Mouse (Mus musculus) stomach, postnatal 0 days (tissue): ENCODE results near the gene Slc45a3. TPM values are rescaled to one million over a fixed set of nuclear protein-coding genes. Genes with fewer than 3 reads are reported as not detected.
A peak's percentile ranks its signal among the peaks of the same experiment; 100 is the strongest.

Source experiments
- ATAC-seq: fragments of 200-750 bp; cut with Nextera tagmentation; 2 replicates; pipeline ENCODE4 v1.8.0; 2017; ENCODE audit not compliant: low FRiP score, low TSS enrichment
- DNase-seq: peaks from one replicate; pipeline ENCODE4 v3.0.0-alpha.2; 2016; ENCODE audit warnings: low spot score
- H3K27ac ChIP-seq: fragments of 300-500 bp; sonication (generic); replicated peaks from 2 replicates; pipeline ENCODE4 v1.5.1; 2014; ENCODE audit warnings: mild to moderate bottlenecking, control low read depth
- H3K27me3 ChIP-seq: fragments of 300-500 bp; sonication (generic); 2 replicates; pipeline ENCODE4 v1.6.1; 2014; ENCODE audit warnings: low read length; ENCODE audit not compliant: control insufficient read depth, insufficient read depth
- H3K36me3 ChIP-seq: fragments of 300-500 bp; sonication (generic); 2 replicates; pipeline ENCODE4 v1.6.1; 2014; ENCODE audit warnings: low read length, mixed read lengths; ENCODE audit not compliant: control insufficient read depth, insufficient read depth
- H3K4me1 ChIP-seq: fragments of 300-500 bp; sonication (generic); replicated peaks from 2 replicates; pipeline ENCODE4 v1.6.1; 2014; ENCODE audit warnings: antibody characterized with exemption; ENCODE audit not compliant: control insufficient read depth, insufficient read depth
- H3K4me2 ChIP-seq: fragments of 300-500 bp; sonication (generic); replicated peaks from 2 replicates; pipeline ENCODE4 v1.6.1; 2014; ENCODE audit warnings: low read depth, mild to moderate bottlenecking, control low read depth, moderate library complexity
- H3K4me3 ChIP-seq: fragments of 300-500 bp; sonication (generic); 2 replicates; pipeline ENCODE4 v1.5.1; 2014; ENCODE audit warnings: low read depth, low read length, control low read depth
- H3K9ac ChIP-seq: fragments of 300-500 bp; sonication (generic); 2 replicates; pipeline ENCODE4 v1.6.1; 2014; ENCODE audit warnings: mild to moderate bottlenecking, low read length, control low read depth, mixed read lengths
- H3K9me3 ChIP-seq: fragments of 300-500 bp; sonication (generic); 2 replicates; pipeline ENCODE4 v1.6.1; 2016; ENCODE audit warnings: low read length; ENCODE audit not compliant: control insufficient read depth
- CTCF ChIP-seq: IDR thresholded peaks from 2 replicates; pipeline ENCODE4 v1.5.1; 2016; ENCODE audit warnings: antibody characterized with exemption, low read depth, mild to moderate bottlenecking, moderate library complexity
- EP300 ChIP-seq: optimal IDR thresholded peaks from 2 replicates; pipeline ENCODE3; 2016; ENCODE audit warnings: antibody characterized with exemption
- WGBS: fragments of 180-500 bp; shearing (Covaris S2); extraction: QIAGEN DNeasy Blood & Tissue Kit; methylation state at CpG from one replicate; pipeline ENCODE4 v1.1.7; 2014; 5-methylcytosine and 5-hydroxymethylcytosine counted together
- polyA plus RNA-seq: library from polyadenylated mRNA; unstranded; fragments of >200 nt; fragmentation: Nextera tagmentation; extraction: Ambion mirVana; gene quantifications from 2 replicates; pipeline ENCODE4 v1.2.1, GENCODE M21; 2015

Gene Slc45a3
- polyA plus RNA-seq, 1 experiment from 2014 or later = 18.4 TPM

DNA sequence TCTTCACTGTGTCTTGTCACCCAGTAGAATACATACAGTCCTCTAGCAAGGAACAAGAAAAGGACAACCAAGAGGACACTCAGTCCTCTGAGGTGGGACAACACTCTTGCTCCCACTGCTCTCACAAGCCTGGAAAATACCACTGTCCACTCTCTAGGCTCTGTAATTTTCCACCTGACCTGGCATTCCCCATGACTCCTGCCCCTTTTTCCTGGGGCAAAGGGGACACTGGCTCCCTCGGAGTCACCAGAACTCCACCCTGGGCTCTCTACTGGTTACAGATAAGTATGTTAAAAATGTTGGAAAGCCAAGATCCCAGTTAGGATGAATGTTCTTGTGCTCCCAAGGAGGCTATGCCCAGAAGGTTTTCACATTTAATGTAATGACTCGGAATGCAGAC lies 1.8 kb upstream of the Slc45a3 start:
- no peak for TF ChIP-seq CTCF
- TF ChIP-seq EP300 = no peak
- 62% methylated on average over 2 of the region's 2 CpGs for WGBS
- Histone ChIP-seq H3K4me3 (no peak overlapping the region), H3K4me2 (no peak overlapping the region), H3K9me3 (no peaks in the 10 kb centered on the region), H3K27me3 (no peaks in the 10 kb centered on the region; the same call in 1 of the 2 replicates), H3K9ac (no peak overlapping the region), H3K36me3 (no peaks in the 10 kb centered on the region), H3K27ac (no peak overlapping the region), H3K4me1 (no peaks in the 10 kb centered on the region)
- ATAC-seq (no peak), DNase-seq (no peak)

DNA sequence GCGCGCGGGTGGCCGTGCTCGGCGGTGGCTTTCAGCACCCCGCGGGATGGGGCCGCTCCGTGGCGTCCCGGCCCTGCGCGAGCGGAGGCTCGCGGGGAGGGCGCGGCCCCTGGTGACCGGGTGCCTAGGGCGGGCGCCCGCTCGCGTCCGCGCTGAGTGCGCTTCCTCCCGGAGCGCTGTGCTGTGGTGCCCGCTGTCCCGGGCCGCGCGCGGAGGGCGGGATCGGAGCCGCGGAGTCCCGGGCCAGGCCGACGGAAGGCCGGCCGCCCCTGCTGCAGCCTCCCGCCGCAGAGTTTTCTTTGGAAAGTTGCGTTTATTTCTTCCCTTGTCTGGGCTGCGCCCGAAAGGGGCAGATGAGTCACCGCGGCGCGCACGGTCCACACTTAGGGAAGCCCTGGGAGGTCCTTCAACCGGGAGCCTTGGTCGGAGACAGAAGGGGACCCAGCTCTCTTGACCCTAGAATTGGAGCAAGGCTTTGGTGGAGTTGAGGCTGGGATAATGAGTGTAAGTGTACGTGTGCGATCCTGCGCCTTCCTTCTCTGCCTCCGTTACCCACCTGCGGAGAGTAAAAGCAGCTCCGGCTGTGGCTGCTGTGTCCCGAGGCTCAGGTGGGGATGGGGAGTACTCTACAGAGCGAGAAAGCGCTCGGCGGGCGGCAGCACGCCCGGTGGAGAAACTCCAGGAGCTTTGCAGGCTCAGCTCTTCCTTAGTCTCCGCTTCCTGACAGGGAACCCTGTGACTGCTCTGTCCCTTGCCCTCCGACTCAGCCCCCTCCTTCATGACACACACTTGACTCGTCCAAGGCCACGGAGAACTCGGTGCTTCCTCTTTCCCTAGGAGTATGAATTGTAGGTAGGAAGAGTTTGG lies 551 bp downstream of the Slc45a3 start:
- ATAC-seq (peak; percentile 74), DNase-seq (peak; percentile 59)
- Histone ChIP-seq H3K4me3 (peak overlapping the region; percentile 69), H3K9ac (peak overlapping the region; percentile 69), H3K27me3 (no peaks in the 10 kb centered on the region; the same call in 1 of the 2 replicates), H3K36me3 (no peaks in the 10 kb centered on the region), H3K4me2 (peak overlapping the region; percentile 99), H3K27ac (peak overlapping the region; percentile 65), H3K9me3 (no peaks in the 10 kb centered on the region), H3K4me1 (no peaks in the 10 kb centered on the region)
- WGBS = 1% methylated on average over 62 of the region's 76 CpGs
- TF ChIP-seq CTCF (no peak), EP300 (no peak)

DNA sequence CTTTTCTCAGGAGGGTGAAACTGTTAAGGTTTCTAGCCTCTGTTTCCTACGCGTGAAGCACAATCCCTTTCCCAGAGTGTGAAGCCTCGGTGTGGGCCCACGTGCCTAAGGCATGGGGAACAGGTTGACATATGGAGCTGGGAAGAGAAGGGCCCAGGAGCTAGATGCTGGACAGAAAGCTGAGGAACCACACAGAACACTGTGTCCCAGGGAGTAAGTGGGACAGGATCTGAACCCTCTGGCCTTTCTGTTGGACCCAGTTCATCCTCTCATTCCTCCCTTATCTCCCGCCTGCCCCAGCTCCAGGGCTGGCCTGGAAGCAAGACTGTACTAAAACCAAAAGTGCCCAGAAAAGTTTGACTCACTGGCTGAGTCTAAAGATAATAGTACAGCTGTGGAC lies 1.3 kb downstream of the Slc45a3 start:
- H3K9ac ChIP-seq = peak overlapping the region; percentile 69; the same call in 1 of the 2 replicates
- 64% methylated on average over 5 of the region's 5 CpGs for WGBS

DNA sequence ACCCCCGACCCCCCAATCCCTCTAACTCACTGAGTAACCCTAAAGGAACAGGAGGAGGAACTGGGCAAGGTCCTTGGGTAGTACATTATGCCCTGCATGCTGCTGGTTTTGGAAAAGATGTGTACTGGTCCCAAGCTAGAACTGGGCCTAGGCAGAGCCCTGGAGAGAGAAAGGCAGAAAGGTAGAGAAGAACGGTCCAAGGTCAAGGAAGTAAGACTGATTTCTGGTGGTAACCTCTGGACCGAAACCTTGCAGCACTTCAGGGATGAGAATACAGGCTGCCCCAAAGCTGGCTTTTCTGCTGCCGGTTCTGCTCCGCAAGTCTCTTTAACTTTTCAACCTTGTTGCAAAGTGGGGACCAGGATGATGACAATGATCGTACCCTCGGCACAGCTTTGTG lies 1.8 kb downstream of the Slc45a3 start:
- WGBS = 91% methylated on average over 7 of the region's 7 CpGs
- Histone ChIP-seq H3K4me2 (peak overlapping the region; percentile 99; the same call in 1 of the 2 replicates), H3K9ac (no peak overlapping the region), H3K9me3 (no peaks in the 10 kb centered on the region), H3K4me1 (no peaks in the 10 kb centered on the region), H3K4me3 (no peak overlapping the region), H3K27me3 (no peaks in the 10 kb centered on the region; the same call in 1 of the 2 replicates), H3K27ac (no peak overlapping the region), H3K36me3 (no peaks in the 10 kb centered on the region)
- no peak for TF ChIP-seq CTCF
- TF ChIP-seq EP300 = no peak
- DNase-seq = no peak
- no peak for ATAC-seq

More for the DNA sequence above, 1.3 kb downstream of the Slc45a3 start:
- Histone ChIP-seq H3K36me3 (no peaks in the 10 kb centered on the region), H3K4me1 (no peaks in the 10 kb centered on the region), H3K27ac (no peak overlapping the region), H3K27me3 (no peaks in the 10 kb centered on the region; the same call in 1 of the 2 replicates), H3K4me3 (peak overlapping the region; percentile 69), H3K4me2 (peak overlapping the region; percentile 99), H3K9me3 (no peaks in the 10 kb centered on the region)
- ATAC-seq (no peak), DNase-seq (no peak)
- TF ChIP-seq CTCF (no peak), EP300 (no peak)

DNA sequence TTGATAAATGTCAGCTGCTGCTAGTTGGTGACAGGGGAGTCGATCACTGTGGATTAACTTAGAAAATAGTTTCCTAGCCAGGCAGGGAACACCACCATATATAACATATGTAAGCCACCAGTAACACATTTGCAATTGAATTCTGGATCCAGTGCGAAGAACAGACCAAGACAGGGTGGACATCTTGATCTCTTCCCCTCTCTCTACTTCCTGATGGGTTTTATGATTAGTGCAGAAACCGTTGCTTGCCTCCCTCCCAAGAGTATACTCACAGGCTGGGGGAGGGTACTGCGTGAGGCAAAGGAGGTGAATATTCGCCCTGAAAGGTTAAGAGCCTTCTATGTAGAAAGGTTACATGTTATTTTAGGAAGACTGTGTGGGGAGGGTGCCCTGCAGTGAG lies 3.1 kb downstream of the Slc45a3 start:
- Histone ChIP-seq H3K4me1 (no peaks in the 10 kb centered on the region; the same call in 1 of the 2 replicates), H3K9ac (no peak overlapping the region), H3K9me3 (no peaks in the 10 kb centered on the region), H3K4me2 (no peak overlapping the region), H3K36me3 (no peaks in the 10 kb centered on the region), H3K27me3 (no peaks in the 10 kb centered on the region; the same call in 1 of the 2 replicates), H3K4me3 (no peak overlapping the region), H3K27ac (no peak overlapping the region)
- 44% methylated on average over 5 of the region's 5 CpGs for WGBS
- DNase-seq (no peak), ATAC-seq (no peak)
- TF ChIP-seq CTCF = no peak
- no peak for TF ChIP-seq EP300

DNA sequence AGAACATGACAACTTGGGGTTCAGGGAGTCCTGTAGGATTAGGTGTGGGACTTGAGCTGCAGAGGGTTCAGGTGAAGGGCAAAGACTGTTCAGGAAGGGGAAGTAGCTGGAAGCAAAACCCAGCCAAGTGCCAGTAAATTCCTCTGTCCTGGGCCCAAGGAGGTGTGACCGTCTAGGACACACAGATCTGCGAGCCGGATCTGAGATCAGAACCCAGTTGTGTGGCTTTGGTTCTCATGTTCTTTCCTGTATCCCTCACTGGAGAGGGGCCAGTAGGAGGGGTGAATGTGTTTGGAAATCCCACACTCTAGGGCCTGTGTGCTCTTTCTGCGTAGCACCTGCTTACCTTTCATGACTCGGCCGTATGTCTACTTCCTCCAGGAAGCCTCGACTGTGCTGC lies 4.6 kb downstream of the Slc45a3 start:
- 52% methylated on average over 7 of the region's 7 CpGs for WGBS
- Histone ChIP-seq H3K36me3 (no peaks in the 10 kb centered on the region), H3K4me2 (no peak overlapping the region), H3K27ac (peak overlapping the region; percentile 58; the same call in 1 of the 2 replicates), H3K27me3 (no peaks in the 10 kb centered on the region; the same call in 1 of the 2 replicates), H3K9me3 (no peaks in the 10 kb centered on the region), H3K4me3 (no peak overlapping the region), H3K4me1 (no peaks in the 10 kb centered on the region; the same call in 1 of the 2 replicates), H3K9ac (no peak overlapping the region)
- ATAC-seq = peak; percentile 49
- DNase-seq = peak; percentile 47
- TF ChIP-seq EP300 = no peak
- TF ChIP-seq CTCF = no peak
